Mouse (Mus musculus) brain, adult 2 months (tissue): ENCODE measurements around the gene Gatad2a.
"Not testable (repeated sequence)": the region's sequence is repeated elsewhere in the genome, so short reads cannot be mapped to it uniquely, and the experiment has no call there.

ENCODE experiments used
- DNase-seq: peaks from one replicate; pipeline ENCODE4 v3.0.0; 2011; ENCODE audit warnings: low read depth, low spot score

The Gatad2a gene

GRCm38 (mm10) chr8:69995776-69996588 lies at the start of gene Gatad2a:
TSS of gene Gatad2a (minus strand) at chr8:69996384.
- DNase-seq, result peak; percentile 100

- DNase-seq, result no peak
Observed at GRCm38 (mm10) chr8:70043996-70044395, 47.8 kb upstream of the Gatad2a start.

DNA sequence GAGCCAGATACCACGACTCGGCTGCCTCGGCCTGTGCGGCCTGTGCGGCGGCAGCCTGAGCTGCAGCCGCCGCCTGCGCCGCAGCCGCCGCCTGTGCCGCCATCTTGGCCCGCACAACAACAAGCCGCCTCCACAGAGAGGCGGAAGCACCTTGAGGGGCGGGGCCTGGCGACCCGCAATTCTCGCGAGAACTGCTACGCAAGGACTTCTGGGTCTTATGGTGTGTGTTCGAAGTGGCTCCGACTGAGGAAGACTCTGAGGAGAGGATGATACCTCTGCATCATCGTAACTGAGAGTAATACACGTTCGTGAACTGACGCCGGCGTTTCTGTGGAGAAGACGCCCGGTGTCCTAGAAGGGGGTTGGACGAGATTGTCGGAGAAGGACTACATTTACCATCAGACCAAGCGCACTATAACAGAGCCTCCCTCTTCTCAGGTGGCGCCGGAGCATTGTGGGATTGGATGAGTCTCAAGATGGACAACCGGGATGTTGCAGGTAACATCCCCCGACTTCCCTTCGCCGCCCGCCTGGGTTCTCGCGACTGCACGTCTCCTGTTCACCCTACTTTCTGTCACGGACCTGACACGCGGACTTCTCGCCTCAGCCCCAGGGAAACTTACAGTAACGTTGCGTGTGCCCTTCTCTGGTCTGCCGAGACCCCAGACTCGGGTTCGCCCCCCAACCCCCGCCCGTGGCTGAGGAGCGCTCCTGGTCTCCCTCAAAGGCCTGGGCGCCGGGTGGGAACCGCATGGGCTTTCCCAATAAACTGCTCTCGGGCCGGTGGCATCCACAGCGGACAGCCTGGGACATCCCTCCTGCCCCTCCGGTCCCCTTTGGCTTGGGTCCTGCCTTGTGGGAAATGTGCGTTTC lies 46.6 kb upstream of the Gatad2a start, which contains the start of the genes Mau2 and Sugp1:
Mau2 (minus strand) TSS at position 152 of the 873 bp plus-strand sequence.
Sugp1 (plus strand) TSS at position 231 of the 873 bp plus-strand sequence.
- DNase-seq, result peak; percentile 98

- no peak for DNase-seq
Observed at GRCm38 (mm10) chr8:70041885-70042546, 45.8 kb upstream of the Gatad2a start.

DNA sequence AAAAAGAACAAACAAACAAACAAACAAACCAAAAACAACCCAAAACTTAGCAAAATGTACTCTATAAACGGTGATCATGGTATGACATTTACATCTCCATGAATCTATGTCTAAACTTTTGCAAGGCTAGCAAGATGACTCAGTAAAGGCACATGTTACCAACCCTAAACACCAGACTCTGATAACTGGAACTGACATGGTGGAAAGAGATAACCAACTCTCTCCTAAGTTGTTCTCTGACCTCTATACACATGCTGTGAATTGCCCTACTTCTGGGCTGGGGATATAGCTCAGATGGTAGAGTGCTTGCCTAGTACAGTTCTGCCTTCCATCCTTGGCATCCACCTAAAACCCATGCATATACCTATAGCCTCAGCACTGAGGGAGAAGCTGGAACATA lies 41.8 kb upstream of the Gatad2a start:
- no peak for DNase-seq

DNA sequence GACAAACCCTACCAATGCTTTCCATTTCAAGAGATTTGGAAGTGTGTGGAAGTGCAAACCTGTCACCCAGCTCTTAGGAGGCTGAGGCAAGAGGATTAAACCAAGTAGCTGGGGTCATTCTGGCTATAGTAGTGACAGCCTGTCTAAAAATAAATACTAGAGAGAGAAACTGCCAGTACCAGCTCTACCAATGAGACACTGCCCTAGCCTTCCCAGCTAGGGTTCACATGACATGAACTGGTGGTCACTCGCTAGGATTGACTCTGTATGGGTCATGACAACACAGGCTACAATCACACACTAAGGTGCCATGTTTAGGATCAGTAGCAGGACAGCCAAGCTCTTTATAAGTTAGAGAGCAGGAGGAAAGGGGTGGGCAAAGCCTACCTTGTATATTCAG lies 34.1 kb upstream of the Gatad2a start:
- DNase-seq, result no peak

GRCm38 (mm10) chr8:70026151-70026550 lies 30.0 kb upstream of the Gatad2a start:
- DNase-seq, result no peak

GRCm38 (mm10) chr8:70023596-70023995 lies 27.4 kb upstream of the Gatad2a start:
- DNase-seq, result peak; percentile 70

DNA sequence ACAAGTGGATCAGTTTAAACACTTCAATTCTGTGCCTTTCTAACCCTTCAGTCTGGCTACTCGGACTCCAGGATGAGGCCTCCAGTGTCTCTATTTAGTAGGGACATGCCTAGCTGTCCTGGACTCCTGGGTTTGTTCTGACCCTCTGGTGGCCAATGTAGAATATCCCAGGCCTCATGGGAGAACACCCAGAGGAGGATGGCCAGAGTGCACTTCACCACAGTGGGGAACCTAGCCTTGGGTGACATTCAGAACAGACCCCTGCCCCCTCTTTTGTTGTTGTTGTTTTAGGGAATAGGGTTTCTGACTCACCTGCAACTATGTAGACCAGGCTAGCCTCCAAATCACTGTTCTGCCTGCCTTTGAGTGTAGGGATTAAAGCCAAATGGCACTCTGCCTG lies 18.8 kb upstream of the Gatad2a start:
- DNase-seq, result no peak

DNA sequence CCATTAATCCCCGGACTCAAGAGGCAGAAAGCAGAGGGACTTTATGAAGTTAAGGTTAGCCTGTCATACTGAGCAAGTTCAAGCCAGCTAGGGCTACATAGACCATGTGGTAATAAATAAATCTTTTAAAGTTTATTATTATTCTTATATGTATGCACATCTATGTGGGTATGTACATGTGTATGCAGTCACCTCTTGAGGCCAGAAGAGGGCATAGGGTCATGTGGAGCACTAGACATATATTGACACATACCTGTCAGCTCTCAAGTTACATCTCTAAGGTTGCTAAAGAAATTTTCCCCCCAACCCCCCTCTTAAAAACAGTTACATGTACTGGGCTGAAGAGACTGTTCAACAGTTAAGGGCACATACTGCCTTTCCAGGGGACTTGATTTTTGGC lies 16.6 kb upstream of the Gatad2a start:
- DNase-seq, result no peak

DNA sequence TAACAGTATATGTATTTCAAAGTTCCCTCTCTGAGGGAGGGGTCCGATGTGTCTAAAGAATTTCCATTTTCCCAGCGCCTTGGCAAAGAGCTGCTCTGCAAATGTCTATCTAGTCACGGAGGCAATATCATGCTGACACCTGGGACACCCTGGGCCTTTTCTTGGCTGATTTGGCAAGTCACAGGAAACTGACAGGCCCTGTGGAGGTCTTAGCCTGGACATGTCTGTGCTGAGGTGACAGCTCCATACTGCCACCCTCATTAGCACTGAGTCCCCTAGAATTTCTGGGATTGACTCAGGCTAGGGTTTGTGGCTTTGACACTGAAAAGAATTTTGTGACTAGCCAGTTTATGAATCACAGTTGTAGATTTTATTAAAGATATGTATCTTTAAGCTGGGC lies 16.2 kb upstream of the Gatad2a start:
- DNase-seq, result no peak

GRCm38 (mm10) chr8:70010796-70011195 lies 14.6 kb upstream of the Gatad2a start:
- not testable (repeated sequence) for DNase-seq

GRCm38 (mm10) chr8:70005178-70005577 lies 9.0 kb upstream of the Gatad2a start:
- no peak for DNase-seq

DNA sequence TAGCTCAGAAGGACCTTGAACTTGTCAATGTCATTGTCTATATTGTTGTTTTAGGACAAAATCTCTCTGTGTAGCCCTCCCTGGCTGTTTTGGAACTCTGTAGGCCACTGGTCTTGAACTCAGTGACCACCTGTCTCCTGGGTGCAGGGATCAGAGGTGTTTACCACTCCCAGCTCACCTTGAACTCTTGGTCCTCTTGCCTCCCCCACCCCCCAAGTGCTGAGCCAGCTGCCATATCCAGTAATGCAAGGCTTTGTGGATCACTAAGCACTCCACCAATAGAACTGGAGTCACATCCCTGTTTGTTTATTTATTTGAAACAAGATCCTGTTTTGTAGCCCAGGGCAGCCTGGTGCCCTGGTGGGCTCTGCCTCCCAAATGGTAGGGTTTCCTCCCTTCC lies 8.2 kb upstream of the Gatad2a start:
- no peak for DNase-seq

GRCm38 (mm10) chr8:70003204-70003657 lies 7.0 kb upstream of the Gatad2a start:
- DNase-seq, result no peak

DNA sequence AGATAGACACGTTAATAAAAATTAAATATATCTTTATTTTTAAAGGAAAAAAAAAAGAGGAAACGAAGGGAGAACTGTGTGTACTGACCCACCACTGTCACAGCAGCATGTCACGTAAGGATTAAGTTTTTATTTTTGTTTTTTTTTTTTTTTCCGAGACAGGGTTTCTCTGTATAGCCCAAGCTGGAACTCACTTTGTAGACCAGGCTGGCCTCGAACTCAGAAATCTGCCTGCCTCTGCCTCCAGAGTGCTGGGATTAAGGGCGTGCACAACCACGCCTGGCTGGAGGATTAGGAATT lies 5.7 kb upstream of the Gatad2a start:
- DNase-seq, result not testable (repeated sequence)

- DNase-seq, result peak; percentile 77
Observed at GRCm38 (mm10) chr8:70001176-70001891, 5.2 kb upstream of the Gatad2a start.

DNA sequence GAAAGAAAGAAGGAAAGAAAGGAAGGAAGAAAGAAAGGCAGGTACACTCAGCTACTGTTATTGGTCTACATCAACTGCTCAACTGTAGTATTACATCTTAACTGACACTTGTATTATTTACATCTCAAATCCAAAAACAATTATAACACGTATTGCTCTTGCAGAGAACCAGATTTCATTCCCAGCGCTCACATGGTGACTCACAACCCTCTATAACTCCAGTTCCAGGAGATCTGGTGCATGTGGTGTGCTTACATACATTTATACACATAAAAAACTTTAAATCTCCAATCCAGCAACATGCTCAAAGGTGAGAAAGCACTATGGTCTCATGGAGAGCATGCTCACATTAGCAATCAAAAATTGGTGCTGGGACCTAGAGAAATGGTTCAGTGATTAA lies 4.0 kb upstream of the Gatad2a start:
- DNase-seq, result no peak

GRCm38 (mm10) chr8:69999236-69999635 lies 3.1 kb upstream of the Gatad2a start:
- DNase-seq, result no peak

DNA sequence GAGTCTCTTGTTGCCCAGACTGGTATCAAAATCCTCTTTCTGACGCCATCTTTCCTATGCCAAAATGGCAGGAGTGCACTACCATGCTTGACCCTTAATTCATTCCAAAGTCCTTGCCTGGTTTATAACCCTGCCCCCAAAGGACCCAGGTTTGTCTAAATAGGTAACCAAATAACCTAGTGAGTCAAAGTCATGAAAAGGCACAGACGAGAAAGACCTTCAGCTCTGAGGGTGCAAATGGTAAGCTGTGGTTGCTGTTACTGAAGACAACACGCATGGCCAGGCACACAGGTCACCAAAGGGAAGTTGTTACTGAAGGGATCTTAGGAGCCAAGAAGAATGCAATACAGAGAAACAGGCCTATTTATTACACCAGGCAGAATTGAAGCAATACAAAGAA lies 2.5 kb upstream of the Gatad2a start:
- no peak for DNase-seq

DNA sequence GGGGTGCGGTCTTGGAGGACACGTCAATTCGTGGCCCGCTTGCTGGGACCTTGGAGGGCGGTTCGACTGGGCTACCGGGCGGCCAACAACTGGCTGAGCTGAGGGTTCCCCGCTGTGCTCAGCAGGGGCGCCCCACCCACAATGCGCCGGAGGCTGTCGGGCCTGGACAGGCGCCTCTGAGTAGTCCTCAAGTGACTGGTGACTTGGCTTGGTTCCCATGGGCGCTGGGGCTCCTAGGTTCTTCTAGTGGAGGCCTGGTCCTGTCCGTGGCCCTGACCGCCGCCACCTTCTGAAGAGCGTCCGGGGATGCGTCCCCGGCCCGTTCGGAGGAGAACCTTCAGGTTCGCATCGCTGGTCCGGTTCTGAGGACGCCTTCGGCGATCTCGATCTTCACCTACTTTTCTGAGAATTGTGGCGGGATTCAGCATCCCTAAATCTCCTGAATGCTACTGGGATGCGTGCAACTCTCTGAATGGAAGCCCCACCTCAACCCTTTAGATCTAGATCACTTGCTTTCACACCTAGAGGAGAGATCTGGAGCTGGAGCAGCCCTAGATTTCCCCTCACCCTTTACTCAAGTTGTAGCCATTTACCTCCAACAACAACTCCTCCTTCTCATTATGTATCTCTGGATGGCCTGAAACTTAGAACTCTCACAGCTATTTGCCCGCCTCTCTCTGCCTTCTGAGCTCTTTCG lies 553 bp upstream of the Gatad2a start:
- DNase-seq, result no peak
